Mouse (Mus musculus): ENCODE data around the gene Abca17. TPM values are rescaled to one million over a fixed set of nuclear protein-coding genes. Genes with fewer than 3 reads are reported as not detected.
A peak's percentile ranks its signal among the peaks of the same experiment; 100 is the strongest.

Abca17 gene
- polyA plus RNA-seq, 1 experiment from 2014 or later, result not detected

- Histone ChIP-seq H3K9me3 (no peaks in the 10 kb centered on the region), H3K4me3 (replicated peaks) (no peak overlapping the region), H3K4me2 (no peak overlapping the region), H3K36me3 (no peaks in the 10 kb centered on the region), H3K4me1 (replicated peaks) (no peaks in the 10 kb centered on the region), H3K9ac (replicated peaks) (no peak overlapping the region), H3K27me3 (no peaks in the 10 kb centered on the region), H3K27ac (no peak overlapping the region)
- no peak for ATAC-seq (ENCODE audit: insufficient number of reproducible peaks, insufficient read depth, low FRiP score, low TSS enrichment, low read depth)
- WGBS, result 81% methylated on average over 9 of the region's 9 CpGs
Observed at GRCm38 (mm10) chr17:24364461-24364860, 13.6 kb upstream of the Abca17 start.

- no peak for ATAC-seq (ENCODE audit: insufficient number of reproducible peaks, insufficient read depth, low FRiP score, low TSS enrichment, low read depth)
- Histone ChIP-seq H3K27ac (no peak overlapping the region), H3K27me3 (no peaks in the 10 kb centered on the region), H3K4me1 (replicated peaks) (no peaks in the 10 kb centered on the region), H3K9ac (replicated peaks) (no peak overlapping the region), H3K9me3 (no peaks in the 10 kb centered on the region), H3K36me3 (no peaks in the 10 kb centered on the region), H3K4me2 (no peak overlapping the region), H3K4me3 (replicated peaks) (no peak overlapping the region)
- WGBS, result 64% methylated on average over 9 of the region's 9 CpGs
Observed at GRCm38 (mm10) chr17:24362527-24362926, 11.7 kb upstream of the Abca17 start.

GRCm38 (mm10) chr17:24361291-24361690, 10.4 kb upstream of the Abca17 start:
- no peak for ATAC-seq (ENCODE audit: insufficient number of reproducible peaks, insufficient read depth, low FRiP score, low TSS enrichment, low read depth)
- WGBS, result 88% methylated on average over 5 of the region's 5 CpGs
- H3K9me3 ChIP-seq, result no peaks in the 10 kb centered on the region

DNA sequence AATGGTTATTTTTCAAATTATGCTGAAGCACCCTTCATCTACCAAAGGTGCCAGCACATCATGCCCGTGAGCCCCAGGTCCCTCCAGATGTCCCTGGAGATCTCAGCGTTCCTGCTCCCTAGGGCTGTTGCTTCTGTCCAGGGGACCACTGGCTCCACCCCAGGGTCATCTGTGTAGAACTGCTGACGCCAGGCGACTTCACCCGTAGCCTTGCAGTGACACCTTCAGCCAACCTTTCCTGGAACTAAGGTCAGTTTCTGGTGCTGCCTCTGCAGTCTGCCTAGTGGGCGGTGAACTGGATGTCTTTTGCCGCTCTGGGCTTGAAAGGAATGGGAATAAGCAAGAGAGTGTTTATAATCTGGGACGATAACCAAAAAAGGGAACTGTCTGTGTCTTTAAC, 10.0 kb upstream of the Abca17 start:
- H3K27me3 ChIP-seq, result no peaks in the 10 kb centered on the region
- ATAC-seq (ENCODE audit: insufficient number of reproducible peaks, insufficient read depth, low FRiP score, low TSS enrichment, low read depth), result no peak
- no peak overlapping the region for H3K4me3 ChIP-seq (replicated peaks)
- no peaks in the 10 kb centered on the region for H3K36me3 ChIP-seq
- no peaks in the 10 kb centered on the region for H3K9me3 ChIP-seq
- H3K9ac ChIP-seq (replicated peaks), result no peak overlapping the region
- H3K4me1 ChIP-seq (replicated peaks), result no peaks in the 10 kb centered on the region
- H3K4me2 ChIP-seq, result no peak overlapping the region
- 79% methylated on average over 8 of the region's 8 CpGs for WGBS
- no peak overlapping the region for H3K27ac ChIP-seq

More at GRCm38 (mm10) chr17:24361291-24361690, 10.4 kb upstream of the Abca17 start:
- H3K4me3 ChIP-seq (replicated peaks), result no peak overlapping the region
- no peaks in the 10 kb centered on the region for H3K36me3 ChIP-seq
- no peak overlapping the region for H3K4me2 ChIP-seq
- no peak overlapping the region for H3K27ac ChIP-seq
- H3K27me3 ChIP-seq, result no peaks in the 10 kb centered on the region
- H3K9ac ChIP-seq (replicated peaks), result no peak overlapping the region
- H3K4me1 ChIP-seq (replicated peaks), result no peaks in the 10 kb centered on the region

DNA sequence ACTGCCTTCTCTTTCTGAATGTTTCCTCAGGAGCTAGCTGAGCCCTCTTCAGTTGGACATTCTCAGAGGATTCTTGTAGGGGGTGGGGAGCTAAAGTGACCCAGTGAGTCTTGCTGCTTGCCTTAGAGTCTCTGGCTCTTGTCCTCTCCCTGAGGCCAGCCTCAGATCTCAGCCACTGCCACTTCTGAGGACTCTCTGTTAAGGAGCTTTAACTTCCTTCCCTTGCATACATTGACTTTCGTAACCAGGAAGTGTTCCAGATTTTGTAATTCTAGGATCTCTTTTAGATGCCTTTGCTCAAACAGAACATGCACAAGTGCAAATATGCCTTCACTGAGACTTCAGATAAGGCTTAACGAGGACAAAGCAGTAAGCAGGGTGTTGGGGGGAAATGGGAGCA, 9.0 kb upstream of the Abca17 start:
- WGBS, result 69% methylated on average over 2 of the region's 2 CpGs
- no peak for ATAC-seq (ENCODE audit: insufficient number of reproducible peaks, insufficient read depth, low FRiP score, low TSS enrichment, low read depth)
- no peaks in the 10 kb centered on the region for H3K27me3 ChIP-seq

GRCm38 (mm10) chr17:24359006-24359405, 8.1 kb upstream of the Abca17 start:
- no peak overlapping the region for H3K4me3 ChIP-seq (replicated peaks)
- H3K4me1 ChIP-seq (replicated peaks), result no peaks in the 10 kb centered on the region
- WGBS, result 91% methylated on average over 8 of the region's 8 CpGs
- no peak for ATAC-seq (ENCODE audit: insufficient number of reproducible peaks, insufficient read depth, low FRiP score, low TSS enrichment, low read depth)
- no peak overlapping the region for H3K4me2 ChIP-seq
- no peaks in the 10 kb centered on the region for H3K9me3 ChIP-seq
- H3K36me3 ChIP-seq, result no peaks in the 10 kb centered on the region
- no peak overlapping the region for H3K9ac ChIP-seq (replicated peaks)
- H3K27ac ChIP-seq, result no peak overlapping the region
- peaks cover 3% of the 10 kb centered on the region; the same call in 1 of the 2 replicates for H3K27me3 ChIP-seq

More for the DNA sequence above, 9.0 kb upstream of the Abca17 start:
- Histone ChIP-seq H3K36me3 (no peaks in the 10 kb centered on the region), H3K27ac (no peak overlapping the region), H3K4me3 (replicated peaks) (no peak overlapping the region), H3K4me2 (no peak overlapping the region), H3K9me3 (no peaks in the 10 kb centered on the region), H3K4me1 (replicated peaks) (no peaks in the 10 kb centered on the region), H3K9ac (replicated peaks) (no peak overlapping the region)

- Histone ChIP-seq H3K4me2 (no peak overlapping the region), H3K27me3 (peaks cover 39% of the 10 kb centered on the region), H3K36me3 (no peaks in the 10 kb centered on the region), H3K4me3 (replicated peaks) (no peak overlapping the region), H3K4me1 (replicated peaks) (peaks cover 15% of the 10 kb centered on the region), H3K9ac (replicated peaks) (no peak overlapping the region), H3K9me3 (no peaks in the 10 kb centered on the region), H3K27ac (no peak overlapping the region)
- 84% methylated on average over 8 of the region's 8 CpGs for WGBS
- ATAC-seq (ENCODE audit: insufficient number of reproducible peaks, insufficient read depth, low FRiP score, low TSS enrichment, low read depth), result no peak
Observed at GRCm38 (mm10) chr17:24355284-24355683, 4.4 kb upstream of the Abca17 start.

DNA sequence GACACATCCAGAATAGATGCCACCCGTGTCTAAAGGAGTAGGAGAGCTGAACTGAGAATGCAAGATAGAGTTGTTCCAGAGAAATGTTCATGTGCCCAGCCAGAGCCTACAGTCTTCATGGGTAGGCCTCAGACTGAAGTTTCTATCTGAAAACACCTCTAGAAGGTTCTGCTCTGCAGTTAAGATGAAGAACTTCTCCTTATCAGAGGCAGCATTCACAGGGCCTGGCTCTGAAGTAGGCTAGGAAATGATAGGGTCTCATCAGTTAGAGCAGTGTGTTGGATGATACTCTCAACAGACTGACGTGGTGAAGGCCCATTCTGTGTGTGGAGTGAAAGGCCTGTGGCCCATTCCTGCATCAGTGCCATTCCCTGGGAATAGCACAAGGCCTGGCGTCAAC, 3.1 kb upstream of the Abca17 start:
- Histone ChIP-seq H3K27ac (no peak overlapping the region), H3K9ac (replicated peaks) (no peak overlapping the region), H3K36me3 (no peaks in the 10 kb centered on the region), H3K4me1 (replicated peaks) (peaks cover 15% of the 10 kb centered on the region), H3K27me3 (peaks cover 43% of the 10 kb centered on the region), H3K9me3 (no peaks in the 10 kb centered on the region), H3K4me2 (no peak overlapping the region), H3K4me3 (replicated peaks) (no peak overlapping the region)
- 77% methylated on average over 3 of the region's 3 CpGs for WGBS
- ATAC-seq (ENCODE audit: insufficient number of reproducible peaks, insufficient read depth, low FRiP score, low TSS enrichment, low read depth), result no peak

GRCm38 (mm10) chr17:24352370-24353194, 1.7 kb upstream of the Abca17 start:
- no peaks in the 10 kb centered on the region for H3K36me3 ChIP-seq
- peak overlapping the region; percentile 72 for H3K9ac ChIP-seq (replicated peaks)
- H3K27ac ChIP-seq, result no peak overlapping the region
- 0 out of 2 replicates have a peak, but pooled peaks have one; percentile 2 for ATAC-seq (ENCODE audit: insufficient number of reproducible peaks, insufficient read depth, low FRiP score, low TSS enrichment, low read depth)
- peaks cover 43% of the 10 kb centered on the region for H3K27me3 ChIP-seq
- peaks cover 15% of the 10 kb centered on the region for H3K4me1 ChIP-seq (replicated peaks)
- H3K4me3 ChIP-seq (replicated peaks), result peak overlapping the region; percentile 67
- no peaks in the 10 kb centered on the region for H3K9me3 ChIP-seq
- peak overlapping the region; percentile 86 for H3K4me2 ChIP-seq
- whole genome bisulfite sequencing, result 4% methylated on average over 36 of the region's 36 CpGs

GRCm38 (mm10) chr17:24351760-24352357, 991 bp upstream of the Abca17 start, which contains the start of gene Abca3:
Abca3 (plus strand) TSS chr17:24351950.
- peak within 1 kb of the TSS; percentile 67 for H3K4me3 ChIP-seq (replicated peaks)
- WGBS, result under 1% methylated on average over 55 of the region's 55 CpGs
- no peaks in the 10 kb centered on the region for H3K9me3 ChIP-seq
- H3K27me3 ChIP-seq, result peaks cover 43% of the 10 kb centered on the region
- no peak within 1 kb of the TSS for H3K27ac ChIP-seq
- H3K4me1 ChIP-seq (replicated peaks), result peaks cover 15% of the 10 kb centered on the region
- peak within 1 kb of the TSS; percentile 72 for H3K9ac ChIP-seq (replicated peaks)
- peak; percentile 92 for ATAC-seq (ENCODE audit: insufficient number of reproducible peaks, insufficient read depth, low FRiP score, low TSS enrichment, low read depth)
- no peaks in the 10 kb centered on the region for H3K36me3 ChIP-seq
- H3K4me2 ChIP-seq, result peak within 1 kb of the TSS; percentile 86

- ATAC-seq (ENCODE audit: insufficient number of reproducible peaks, insufficient read depth, low FRiP score, low TSS enrichment, low read depth), result no peak
Observed at GRCm38 (mm10) chr17:24349176-24349575, 1.7 kb downstream of the Abca17 start.

More at GRCm38 (mm10) chr17:24349176-24349575, 1.7 kb downstream of the Abca17 start:
- Histone ChIP-seq H3K4me2 (no peak overlapping the region), H3K27ac (no peak overlapping the region), H3K9me3 (no peaks in the 10 kb centered on the region), H3K4me1 (replicated peaks) (peaks cover 15% of the 10 kb centered on the region), H3K36me3 (no peaks in the 10 kb centered on the region), H3K27me3 (peaks cover 41% of the 10 kb centered on the region), H3K9ac (replicated peaks) (no peak overlapping the region), H3K4me3 (replicated peaks) (no peak overlapping the region)
- 77% methylated on average over 2 of the region's 2 CpGs for WGBS

Data from limb, embryonic 12.5 days (tissue).